Mouse (Mus musculus): ENCODE measurements around the gene Pomp.

- TF ChIP-seq POLR2AphosphoS2 (IDR thresholded peaks at IDR 0.05; ENCODE audit: insufficient read length, low read depth) (no peak), POLR2A (IDR thresholded peaks at IDR 0.05; ENCODE audit: insufficient read length, low read depth) (no peak), CEBPB (IDR thresholded peaks at IDR 0.05; ENCODE audit: insufficient read depth, poor library complexity, severe bottlenecking) (no peak)
These were observed 27.4 kb upstream of the Pomp start for GRCm38 (mm10) chr5:147832842-147833241.
